Mouse (Mus musculus): Measurements from ENCODE around the gene Trit1. TPM values are rescaled to one million over a fixed set of nuclear protein-coding genes. Genes with fewer than 3 reads are reported as not detected.

Gene Trit1
- polyA plus RNA-seq, 1 experiment: 2.7 TPM

GRCm38 (mm10) chr4:123085290-123085689, 68.9 kb downstream of the Trit1 start:
- H3K27me3 ChIP-seq (ENCODE audit: control insufficient read depth, insufficient read depth, low read length): no peaks in the 10 kb centered on the region
- 92% methylated on average over 2 of the region's 2 CpGs for WGBS

GRCm38 (mm10) chr4:123086381-123086780, 70.0 kb downstream of the Trit1 start:
- no peak overlapping the region for H3K4me3 ChIP-seq (ENCODE audit: low read depth, low read length)
- peaks cover 3% of the 10 kb centered on the region; the same call in 1 of the 2 replicates for H3K4me1 ChIP-seq (ENCODE audit: control insufficient read depth, insufficient read depth, insufficient read length, low read length)
- no peaks in the 10 kb centered on the region for H3K36me3 ChIP-seq (ENCODE audit: control insufficient read depth, insufficient read depth, low read length)
- no peaks in the 10 kb centered on the region for H3K27me3 ChIP-seq (ENCODE audit: control insufficient read depth, insufficient read depth, low read length)
- TF ChIP-seq CTCF (IDR thresholded peaks at IDR 0.05; ENCODE audit: extremely low read depth, insufficient read length, insufficient replicate concordance, low read depth, low read length): no peak
- no peak for TF ChIP-seq POLR2A (IDR thresholded peaks at IDR 0.05; ENCODE audit: low read depth, low read length)
- WGBS: 92% methylated on average over 4 of the region's 4 CpGs
- H3K27ac ChIP-seq (ENCODE audit: insufficient read depth, low read depth, low read length): no peak overlapping the region

More at GRCm38 (mm10) chr4:123085290-123085689, 68.9 kb downstream of the Trit1 start:
- Histone ChIP-seq H3K27ac (ENCODE audit: insufficient read depth, low read depth, low read length) (no peak overlapping the region), H3K4me1 (ENCODE audit: control insufficient read depth, insufficient read depth, insufficient read length, low read length) (peaks cover 11% of the 10 kb centered on the region), H3K36me3 (ENCODE audit: control insufficient read depth, insufficient read depth, low read length) (no peaks in the 10 kb centered on the region), H3K4me3 (ENCODE audit: low read depth, low read length) (no peak overlapping the region)
- TF ChIP-seq CTCF (IDR thresholded peaks at IDR 0.05; ENCODE audit: extremely low read depth, insufficient read length, insufficient replicate concordance, low read depth, low read length): no peak
- TF ChIP-seq POLR2A (IDR thresholded peaks at IDR 0.05; ENCODE audit: low read depth, low read length): no peak

DNA sequence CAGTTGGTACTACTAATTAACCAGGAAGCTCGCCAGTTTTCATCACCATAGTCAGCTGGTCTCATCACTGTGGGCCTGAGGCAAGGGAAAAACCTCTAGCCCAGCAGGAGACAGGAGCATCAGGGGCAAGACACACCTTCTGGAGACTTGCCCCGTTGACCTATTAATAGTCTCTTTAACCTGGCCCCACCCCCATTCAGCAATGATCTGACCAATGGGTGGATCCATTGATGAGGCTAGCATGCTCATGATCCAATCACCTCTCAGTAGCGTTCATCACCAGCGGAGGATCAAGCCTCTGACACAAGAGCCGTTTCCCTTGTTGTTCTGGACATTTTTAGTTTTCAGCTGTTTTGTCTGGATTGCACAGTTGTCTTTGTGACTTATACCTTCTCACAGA, 76.2 kb downstream of the Trit1 start:
- H3K36me3 ChIP-seq (ENCODE audit: control insufficient read depth, insufficient read depth, low read length): no peaks in the 10 kb centered on the region
- H3K27me3 ChIP-seq (ENCODE audit: control insufficient read depth, insufficient read depth, low read length): no peaks in the 10 kb centered on the region
- H3K4me1 ChIP-seq (ENCODE audit: control insufficient read depth, insufficient read depth, insufficient read length, low read length): no peaks in the 10 kb centered on the region
- H3K4me3 ChIP-seq (ENCODE audit: low read depth, low read length): no peak overlapping the region
- TF ChIP-seq CTCF (IDR thresholded peaks at IDR 0.05; ENCODE audit: extremely low read depth, insufficient read length, insufficient replicate concordance, low read depth, low read length) (no peak), POLR2A (IDR thresholded peaks at IDR 0.05; ENCODE audit: low read depth, low read length) (no peak)
- WGBS: 71% methylated on average over 5 of the region's 5 CpGs
- no peak overlapping the region for H3K27ac ChIP-seq (ENCODE audit: insufficient read depth, low read depth, low read length)

GRCm38 (mm10) chr4:123093064-123093776, 76.8 kb downstream of the Trit1 start:
- Histone ChIP-seq H3K27me3 (ENCODE audit: control insufficient read depth, insufficient read depth, low read length) (no peaks in the 10 kb centered on the region), H3K27ac (ENCODE audit: insufficient read depth, low read depth, low read length) (no peak overlapping the region), H3K4me3 (ENCODE audit: low read depth, low read length) (no peak overlapping the region), H3K36me3 (ENCODE audit: control insufficient read depth, insufficient read depth, low read length) (no peaks in the 10 kb centered on the region), H3K4me1 (ENCODE audit: control insufficient read depth, insufficient read depth, insufficient read length, low read length) (no peaks in the 10 kb centered on the region)
- WGBS: 23% methylated on average over 17 of the region's 17 CpGs
- TF ChIP-seq POLR2A (IDR thresholded peaks at IDR 0.05; ENCODE audit: low read depth, low read length): no peak
- no peak for TF ChIP-seq CTCF (IDR thresholded peaks at IDR 0.05; ENCODE audit: extremely low read depth, insufficient read length, insufficient replicate concordance, low read depth, low read length)

- H3K27me3 ChIP-seq (ENCODE audit: control insufficient read depth, insufficient read depth, low read length): no peaks in the 10 kb centered on the region
- TF ChIP-seq CTCF (IDR thresholded peaks at IDR 0.05; ENCODE audit: extremely low read depth, insufficient read length, insufficient replicate concordance, low read depth, low read length): no peak
- TF ChIP-seq POLR2A (IDR thresholded peaks at IDR 0.05; ENCODE audit: low read depth, low read length): no peak
- 40% methylated on average over 9 of the region's 9 CpGs for WGBS
- no peak overlapping the region for H3K27ac ChIP-seq (ENCODE audit: insufficient read depth, low read depth, low read length)
- H3K36me3 ChIP-seq (ENCODE audit: control insufficient read depth, insufficient read depth, low read length): no peaks in the 10 kb centered on the region
- H3K4me1 ChIP-seq (ENCODE audit: control insufficient read depth, insufficient read depth, insufficient read length, low read length): no peaks in the 10 kb centered on the region
- no peak overlapping the region for H3K4me3 ChIP-seq (ENCODE audit: low read depth, low read length)
Observed at GRCm38 (mm10) chr4:123093869-123094268, 77.5 kb downstream of the Trit1 start.

Other genes with a start within 250 kb of the Trit1 start
- gene Ppt1, start 180.4 kb upstream of the Trit1 start, polyA plus RNA-seq (2012; rRNA removed): 6.9 and 10.1 TPM in 2 replicates
- gene Cap1, start 130.5 kb upstream of the Trit1 start, polyA plus RNA-seq (2012; rRNA removed): 46.5 and 85.8 TPM in 2 replicates
- 23.8 and 28.0 TPM in 2 replicates for gene Mfsd2a, start 55.4 kb upstream of the Trit1 start, polyA plus RNA-seq (2012; rRNA removed)
- 3.0 and 7.1 TPM in 2 replicates for gene Mycl, start 20.9 kb upstream of the Trit1 start, polyA plus RNA-seq (2012; rRNA removed)
- gene Bmp8b, start 88.6 kb downstream of the Trit1 start, polyA plus RNA-seq (2012; rRNA removed): 2.0 and 19.3 TPM in 2 replicates
- gene Oxct2b, start 99.7 kb downstream of the Trit1 start, polyA plus RNA-seq (2012; rRNA removed): 0.08 and 1.4 TPM in 2 replicates
- gene Ppie, start 123.4 kb downstream of the Trit1 start, polyA plus RNA-seq (2012; rRNA removed): 5.0 and 10.7 TPM in 2 replicates
- gene Hpcal4, start 166.6 kb downstream of the Trit1 start, polyA plus RNA-seq (2012; rRNA removed): 0.20 and 0.53 TPM in 2 replicates
- gene Nt5c1a, start 184.9 kb downstream of the Trit1 start, polyA plus RNA-seq (2012; rRNA removed): not detected in 2 replicates
- 1.3 TPM in 2 replicates for gene Heyl, start 217.0 kb downstream of the Trit1 start, polyA plus RNA-seq (2012; rRNA removed)
- gene Pabpc4, start 245.8 kb downstream of the Trit1 start, polyA plus RNA-seq (2012; rRNA removed): 125 and 133 TPM in 2 replicates